Mouse (Mus musculus): ENCODE results near the gene Barhl2.

The Barhl2 gene
- long read RNA-seq, experiment 1: 0 reads
- long read RNA-seq, experiment 2: 0 reads

GRCm38 (mm10) chr5:106457986-106458476 lies at the start of gene Barhl2:
Gene Barhl2, minus strand, starts transcription at chr5:106458166.
- intact Hi-C loops (cut with DNase I): no loop called here

GRCm38 (mm10) chr5:106506061-106506460 lies 48.1 kb upstream of the Barhl2 start:
- intact Hi-C loops (cut with DNase I): no loop called here

GRCm38 (mm10) chr5:106502684-106503545 lies 44.9 kb upstream of the Barhl2 start:
- intact Hi-C loops (cut with DNase I): no loop called here

GRCm38 (mm10) chr5:106502271-106502670 lies 44.3 kb upstream of the Barhl2 start:
- intact Hi-C loops (cut with DNase I): no loop called here

- intact Hi-C loops (cut with DNase I): no loop called here
These were observed 33.8 kb upstream of the Barhl2 start for GRCm38 (mm10) chr5:106491771-106492170.

- intact Hi-C loops (cut with DNase I): no loop called here
These were observed 14.1 kb upstream of the Barhl2 start for GRCm38 (mm10) chr5:106472105-106472500.

- intact Hi-C loops (cut with DNase I): no loop called here
These were observed 13.5 kb upstream of the Barhl2 start for GRCm38 (mm10) chr5:106471235-106472104.

GRCm38 (mm10) chr5:106465129-106465790 lies 7.3 kb upstream of the Barhl2 start:
- intact Hi-C loops (cut with DNase I): loop anchor here (10.0 kb wide), 2 partner anchors 110 to 330 kb away; no protein-coding TSS in a partner anchor

- intact Hi-C loops (cut with DNase I): loop anchor here (10.0 kb wide), 2 partner anchors 110 to 330 kb away; no protein-coding TSS in a partner anchor
These were observed 6.6 kb upstream of the Barhl2 start for GRCm38 (mm10) chr5:106464336-106465128.

GRCm38 (mm10) chr5:106463661-106464191 lies 5.8 kb upstream of the Barhl2 start:
- intact Hi-C loops (cut with DNase I): loop anchor here (10.0 kb wide), 2 partner anchors 111 to 331 kb away; no protein-coding TSS in a partner anchor

- intact Hi-C loops (cut with DNase I): loop anchor here (10.0 kb wide), 2 partner anchors 113 to 333 kb away; no protein-coding TSS in a partner anchor
These were observed 3.9 kb upstream of the Barhl2 start for GRCm38 (mm10) chr5:106461913-106462312.

- intact Hi-C loops (cut with DNase I): loop anchor here (10.0 kb wide), 2 partner anchors 113 to 333 kb away; no protein-coding TSS in a partner anchor
These were observed 3.5 kb upstream of the Barhl2 start for GRCm38 (mm10) chr5:106461431-106461830.

- intact Hi-C loops (cut with DNase I): loop anchor here (10.0 kb wide), 2 partner anchors 114 to 334 kb away; no protein-coding TSS in a partner anchor
These were observed 2.6 kb upstream of the Barhl2 start for GRCm38 (mm10) chr5:106460535-106460934.

GRCm38 (mm10) chr5:106460001-106460511 lies 2.1 kb upstream of the Barhl2 start:
- intact Hi-C loops (cut with DNase I): loop anchor here (10.0 kb wide), 2 partner anchors 115 to 335 kb away; no protein-coding TSS in a partner anchor

GRCm38 (mm10) chr5:106459120-106459641 lies 1.2 kb upstream of the Barhl2 start:
- intact Hi-C loops (cut with DNase I): no loop called here

- intact Hi-C loops (cut with DNase I): no loop called here
These were observed 632 bp upstream of the Barhl2 start for GRCm38 (mm10) chr5:106458477-106459119.

GRCm38 (mm10) chr5:106457111-106457925 lies 648 bp downstream of the Barhl2 start:
- intact Hi-C loops (cut with DNase I): no loop called here

- intact Hi-C loops (cut with DNase I): no loop called here
These were observed 2.0 kb downstream of the Barhl2 start for GRCm38 (mm10) chr5:106455984-106456383.
